Mouse (Mus musculus): Measurements from ENCODE around the gene Pik3c2g. TPM values are rescaled to one million over a fixed set of nuclear protein-coding genes. Genes with fewer than 3 reads are reported as not detected.

Pik3c2g gene
- polyA plus RNA-seq, 1 experiment, result not detected

GRCm38 (mm10) chr6:139599216-139599615 lies 12.2 kb downstream of the Pik3c2g start:
- Histone ChIP-seq H3K27me3 (ENCODE audit: control insufficient read depth, insufficient read depth, low read length) (no peaks in the 10 kb centered on the region), H3K27ac (ENCODE audit: insufficient read depth, low read length) (no peak overlapping the region), H3K36me3 (ENCODE audit: control insufficient read depth, insufficient read depth, low read length) (no peaks in the 10 kb centered on the region), H3K4me1 (ENCODE audit: control insufficient read depth, insufficient read depth, insufficient read length) (no peaks in the 10 kb centered on the region), H3K4me3 (ENCODE audit: extremely low read depth, insufficient read depth, insufficient read length) (no peak overlapping the region)
- TF ChIP-seq POLR2A (IDR thresholded peaks at IDR 0.05; ENCODE audit: low read depth, low read length) (no peak), CTCF (IDR thresholded peaks at IDR 0.05; ENCODE audit: extremely low read depth, insufficient read depth, insufficient read length, insufficient replicate concordance) (no peak)
- no peak for DNase-seq (ENCODE audit: low read depth in 1 of 2, low spot score in 2 of 2)
- WGBS, result 85% methylated on average over 1 of the region's 1 CpGs

GRCm38 (mm10) chr6:139618774-139619173 lies 31.8 kb downstream of the Pik3c2g start:
- H3K36me3 ChIP-seq (ENCODE audit: control insufficient read depth, insufficient read depth, low read length), result no peaks in the 10 kb centered on the region
- no peaks in the 10 kb centered on the region for H3K4me1 ChIP-seq (ENCODE audit: control insufficient read depth, insufficient read depth, insufficient read length)
- no peak overlapping the region for H3K4me3 ChIP-seq (ENCODE audit: extremely low read depth, insufficient read depth, insufficient read length)
- WGBS, result 80% methylated on average over 4 of the region's 4 CpGs
- no peak overlapping the region for H3K27ac ChIP-seq (ENCODE audit: insufficient read depth, low read length)
- no peak for DNase-seq (ENCODE audit: low read depth in 1 of 2, low spot score in 2 of 2)
- H3K27me3 ChIP-seq (ENCODE audit: control insufficient read depth, insufficient read depth, low read length), result no peaks in the 10 kb centered on the region
- TF ChIP-seq CTCF (IDR thresholded peaks at IDR 0.05; ENCODE audit: extremely low read depth, insufficient read depth, insufficient read length, insufficient replicate concordance), result no peak
- no peak for TF ChIP-seq POLR2A (IDR thresholded peaks at IDR 0.05; ENCODE audit: low read depth, low read length)

- no peak overlapping the region for H3K4me3 ChIP-seq (ENCODE audit: extremely low read depth, insufficient read depth, insufficient read length)
- no peak overlapping the region for H3K27ac ChIP-seq (ENCODE audit: insufficient read depth, low read length)
- H3K36me3 ChIP-seq (ENCODE audit: control insufficient read depth, insufficient read depth, low read length), result no peaks in the 10 kb centered on the region
- TF ChIP-seq POLR2A (IDR thresholded peaks at IDR 0.05; ENCODE audit: low read depth, low read length) (no peak), CTCF (IDR thresholded peaks at IDR 0.05; ENCODE audit: extremely low read depth, insufficient read depth, insufficient read length, insufficient replicate concordance) (no peak)
- DNase-seq (ENCODE audit: low read depth in 1 of 2, low spot score in 2 of 2), result no peak
- H3K4me1 ChIP-seq (ENCODE audit: control insufficient read depth, insufficient read depth, insufficient read length), result no peaks in the 10 kb centered on the region
- no peaks in the 10 kb centered on the region for H3K27me3 ChIP-seq (ENCODE audit: control insufficient read depth, insufficient read depth, low read length)
These were observed 37.7 kb downstream of the Pik3c2g start for GRCm38 (mm10) chr6:139624756-139625155.

GRCm38 (mm10) chr6:139634561-139634960 lies 47.5 kb downstream of the Pik3c2g start:
- Histone ChIP-seq H3K27me3 (ENCODE audit: control insufficient read depth, insufficient read depth, low read length) (no peaks in the 10 kb centered on the region), H3K4me3 (ENCODE audit: extremely low read depth, insufficient read depth, insufficient read length) (no peak overlapping the region), H3K36me3 (ENCODE audit: control insufficient read depth, insufficient read depth, low read length) (no peaks in the 10 kb centered on the region), H3K27ac (ENCODE audit: insufficient read depth, low read length) (no peak overlapping the region), H3K4me1 (ENCODE audit: control insufficient read depth, insufficient read depth, insufficient read length) (no peaks in the 10 kb centered on the region)
- no peak for DNase-seq (ENCODE audit: low read depth in 1 of 2, low spot score in 2 of 2)
- WGBS, result 65% methylated on average over 3 of the region's 3 CpGs
- TF ChIP-seq POLR2A (IDR thresholded peaks at IDR 0.05; ENCODE audit: low read depth, low read length) (no peak), CTCF (IDR thresholded peaks at IDR 0.05; ENCODE audit: extremely low read depth, insufficient read depth, insufficient read length, insufficient replicate concordance) (no peak)

GRCm38 (mm10) chr6:139655399-139655798 lies 68.4 kb downstream of the Pik3c2g start:
- WGBS, result 37% methylated on average over 4 of the region's 4 CpGs
- Histone ChIP-seq H3K27ac (ENCODE audit: insufficient read depth, low read length) (no peak overlapping the region), H3K4me1 (ENCODE audit: control insufficient read depth, insufficient read depth, insufficient read length) (no peaks in the 10 kb centered on the region), H3K4me3 (ENCODE audit: extremely low read depth, insufficient read depth, insufficient read length) (no peak overlapping the region), H3K36me3 (ENCODE audit: control insufficient read depth, insufficient read depth, low read length) (no peaks in the 10 kb centered on the region), H3K27me3 (ENCODE audit: control insufficient read depth, insufficient read depth, low read length) (no peaks in the 10 kb centered on the region)
- TF ChIP-seq CTCF (IDR thresholded peaks at IDR 0.05; ENCODE audit: extremely low read depth, insufficient read depth, insufficient read length, insufficient replicate concordance) (no peak), POLR2A (IDR thresholded peaks at IDR 0.05; ENCODE audit: low read depth, low read length) (no peak)
- no peak for DNase-seq (ENCODE audit: low read depth in 1 of 2, low spot score in 2 of 2)

GRCm38 (mm10) chr6:139662462-139662861 lies 75.4 kb downstream of the Pik3c2g start:
- 38% methylated on average over 1 of the region's 1 CpGs for WGBS
- TF ChIP-seq POLR2A (IDR thresholded peaks at IDR 0.05; ENCODE audit: low read depth, low read length), result no peak
- no peak for TF ChIP-seq CTCF (IDR thresholded peaks at IDR 0.05; ENCODE audit: extremely low read depth, insufficient read depth, insufficient read length, insufficient replicate concordance)
- DNase-seq (ENCODE audit: low read depth in 1 of 2, low spot score in 2 of 2), result no peak
- no peak overlapping the region for H3K4me3 ChIP-seq (ENCODE audit: extremely low read depth, insufficient read depth, insufficient read length)
- H3K27ac ChIP-seq (ENCODE audit: insufficient read depth, low read length), result no peak overlapping the region
- no peaks in the 10 kb centered on the region for H3K27me3 ChIP-seq (ENCODE audit: control insufficient read depth, insufficient read depth, low read length)
- no peaks in the 10 kb centered on the region for H3K36me3 ChIP-seq (ENCODE audit: control insufficient read depth, insufficient read depth, low read length)
- no peaks in the 10 kb centered on the region for H3K4me1 ChIP-seq (ENCODE audit: control insufficient read depth, insufficient read depth, insufficient read length)

- H3K36me3 ChIP-seq (ENCODE audit: control insufficient read depth, insufficient read depth, low read length), result no peaks in the 10 kb centered on the region
- 83% methylated on average over 3 of the region's 3 CpGs for WGBS
- no peak overlapping the region for H3K4me3 ChIP-seq (ENCODE audit: extremely low read depth, insufficient read depth, insufficient read length)
- H3K4me1 ChIP-seq (ENCODE audit: control insufficient read depth, insufficient read depth, insufficient read length), result no peaks in the 10 kb centered on the region
- H3K27me3 ChIP-seq (ENCODE audit: control insufficient read depth, insufficient read depth, low read length), result no peaks in the 10 kb centered on the region
- TF ChIP-seq CTCF (IDR thresholded peaks at IDR 0.05; ENCODE audit: extremely low read depth, insufficient read depth, insufficient read length, insufficient replicate concordance), result no peak
- TF ChIP-seq POLR2A (IDR thresholded peaks at IDR 0.05; ENCODE audit: low read depth, low read length), result no peak
- H3K27ac ChIP-seq (ENCODE audit: insufficient read depth, low read length), result no peak overlapping the region
- no peak for DNase-seq (ENCODE audit: low read depth in 1 of 2, low spot score in 2 of 2)
These were observed 131.5 kb downstream of the Pik3c2g start for GRCm38 (mm10) chr6:139718416-139718984.

All from spleen, adult 2 months (tissue).